Comparison of ENCODE assay signal across 30 mouse cellular contexts in the genomic region with DNA sequence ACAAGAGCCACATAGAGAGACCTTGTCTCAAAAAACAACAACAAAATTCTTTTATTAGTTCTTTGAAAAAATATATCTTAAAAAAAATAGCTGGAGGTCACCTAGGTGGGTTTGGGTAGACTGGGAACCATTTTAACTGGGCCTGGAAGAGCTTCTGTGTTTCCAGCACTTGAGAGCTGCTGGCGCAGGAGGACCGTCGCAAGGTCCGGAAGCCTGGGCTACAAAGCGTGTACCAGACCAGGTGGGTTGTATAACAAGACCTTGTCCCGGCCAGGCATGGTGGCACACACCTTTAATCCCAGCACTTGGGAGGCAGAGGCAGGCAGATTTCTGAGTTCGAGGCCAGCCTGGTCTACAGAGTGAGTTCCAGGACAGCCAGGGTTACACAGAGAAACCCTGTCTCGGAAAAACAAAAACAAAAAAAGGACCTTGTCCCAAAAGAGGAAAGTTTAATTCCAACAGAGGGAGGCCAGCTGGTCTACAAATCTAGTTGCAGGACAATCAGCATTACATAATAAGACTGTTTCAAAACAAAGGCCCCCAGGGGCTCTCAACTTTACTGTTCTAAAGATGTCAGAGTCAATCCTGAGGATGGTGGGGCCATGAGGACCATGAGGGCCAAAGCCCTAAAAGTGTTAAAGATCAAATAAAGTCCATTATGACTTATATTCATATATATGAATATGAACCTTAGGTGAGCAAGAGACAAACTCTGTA. TPM values are rescaled to one million over a fixed set of nuclear protein-coding genes. Genes with fewer than 3 reads are reported as not detected.
"Had no signal": no experiment of that assay in that cellular context is flagged by ENCODE, and none has a peak within 500 bp of the region (broad histone marks: within the 10 kb centered on the region; RNA-seq: fewer than 3 reads in every experiment).

No protein-coding gene starts in this region.

- H3K4me2 ChIP-seq: limb, embryonic 13.5 days; liver, embryonic 12.5 days; liver, embryonic 15.5 days; lung, embryonic 15.5 days; midbrain, embryonic 13.5 days; neural tube, embryonic 13.5 days; stomach, embryonic 15.5 days had no signal

- H3K27ac ChIP-seq: kidney, postnatal 0 days; layer of hippocampus, adult 2 months; limb, embryonic 10.5 days; limb, embryonic 13.5 days; liver, embryonic 12.5 days; liver, embryonic 15.5 days; lung, embryonic 15.5 days; midbrain, embryonic 13.5 days; neural tube, embryonic 13.5 days; stomach, embryonic 15.5 days had no signal

- H3K27me3 ChIP-seq: limb, embryonic 13.5 days; liver, embryonic 12.5 days; liver, embryonic 15.5 days; lung, embryonic 15.5 days; midbrain, embryonic 13.5 days; neural tube, embryonic 13.5 days; stomach, embryonic 15.5 days had no signal

- ATAC-seq: liver, embryonic 12.5 days; midbrain, embryonic 13.5 days; midbrain, embryonic 16.5 days had no signal

- H3K9ac ChIP-seq: limb, embryonic 13.5 days; liver, embryonic 12.5 days; liver, embryonic 15.5 days; lung, embryonic 15.5 days; midbrain, embryonic 13.5 days; neural tube, embryonic 13.5 days; stomach, embryonic 15.5 days had no signal

- H3K4me3 ChIP-seq: layer of hippocampus, adult 2 months; limb, embryonic 10.5 days; limb, embryonic 13.5 days; liver, embryonic 12.5 days; liver, embryonic 15.5 days; lung, embryonic 15.5 days; midbrain, embryonic 13.5 days; myocyte; neural tube, embryonic 13.5 days; stomach, embryonic 15.5 days had no signal

- DNase-seq: kidney, adult 11 months; kidney, postnatal 25 days; layer of hippocampus, adult 9-11 months; liver; lung, adult 18-20 months; lung, postnatal 14 days; retina, postnatal 1 day; right cerebral cortex, postnatal 25 days; spleen, adult 18-20 months; thymus, postnatal 25 days had no signal

- H3K9me3 ChIP-seq: limb, embryonic 10.5 days; limb, embryonic 13.5 days; liver, embryonic 12.5 days; liver, embryonic 15.5 days; lung, embryonic 15.5 days; midbrain, embryonic 13.5 days; neural tube, embryonic 13.5 days; stomach, embryonic 15.5 days had no signal

RNA-seq across cellular contexts. Expression of a gene that starts 16.6 kb away (rescaled TPM):
- total RNA-seq: layer of hippocampus, postnatal 25 days; left cerebral cortex, adult 18-20 months; left cerebral cortex, postnatal 25 days; megakaryocyte progenitor cell, adult 5-6 weeks; megakaryocyte-erythroid progenitor cell, adult 5-6 weeks; monocyte, adult 5-6 weeks; neutrophil, adult 5-6 weeks had no signal
- polyA plus RNA-seq: limb, embryonic 10.5 days; liver, embryonic 12.5 days; liver, embryonic 15.5 days; midbrain, embryonic 16.5 days had no signal

RNA-seq across cellular contexts. Expression of a gene that starts 28.4 kb away (rescaled TPM):
- total RNA-seq: layer of hippocampus, adult 2 months; layer of hippocampus, postnatal 25 days; left cerebral cortex, adult 18-20 months; left cerebral cortex, postnatal 25 days; neutrophil, adult 5-6 weeks had no signal
- polyA plus RNA-seq: kidney, embryonic 14.5 days; kidney, postnatal 0 days; limb, embryonic 10.5 days; limb, embryonic 13.5 days; liver, embryonic 12.5 days; liver, embryonic 15.5 days; lung, embryonic 15.5 days; midbrain, embryonic 13.5 days; midbrain, embryonic 16.5 days; stomach, embryonic 15.5 days had no signal
